Mouse (Mus musculus) liver, adult (tissue): Measurements from ENCODE around the gene Tent5c.

Source experiments
- GATA4 ChIP-seq: IDR thresholded peaks from 2 replicates; pipeline ENCODE4 v1.6.1; 2014; ENCODE audit warnings: mild to moderate bottlenecking, low read length; ENCODE audit not compliant: insufficient replicate concordance

Gene Tent5c

DNA sequence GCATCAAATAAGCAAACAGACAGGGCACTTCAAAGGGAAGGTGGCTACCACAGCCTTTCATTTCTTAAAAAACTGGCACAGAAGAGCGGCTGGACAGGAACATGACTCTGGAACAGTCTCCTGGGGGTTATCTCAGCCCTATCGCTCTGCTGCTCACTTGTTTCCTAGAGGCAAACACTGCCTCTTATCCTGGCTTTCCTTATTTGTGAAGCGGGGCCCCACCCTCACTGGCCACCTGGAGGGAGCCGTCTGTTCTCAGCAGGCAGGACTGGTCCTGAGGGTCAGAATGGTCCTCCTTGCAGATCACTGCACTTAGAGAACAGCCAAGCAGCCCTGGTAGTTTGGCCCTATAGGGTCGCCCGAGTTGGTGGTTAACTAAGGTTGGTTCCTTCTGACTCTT, 61.6 kb downstream of the Tent5c start:
- TF ChIP-seq GATA4, result no peak

DNA sequence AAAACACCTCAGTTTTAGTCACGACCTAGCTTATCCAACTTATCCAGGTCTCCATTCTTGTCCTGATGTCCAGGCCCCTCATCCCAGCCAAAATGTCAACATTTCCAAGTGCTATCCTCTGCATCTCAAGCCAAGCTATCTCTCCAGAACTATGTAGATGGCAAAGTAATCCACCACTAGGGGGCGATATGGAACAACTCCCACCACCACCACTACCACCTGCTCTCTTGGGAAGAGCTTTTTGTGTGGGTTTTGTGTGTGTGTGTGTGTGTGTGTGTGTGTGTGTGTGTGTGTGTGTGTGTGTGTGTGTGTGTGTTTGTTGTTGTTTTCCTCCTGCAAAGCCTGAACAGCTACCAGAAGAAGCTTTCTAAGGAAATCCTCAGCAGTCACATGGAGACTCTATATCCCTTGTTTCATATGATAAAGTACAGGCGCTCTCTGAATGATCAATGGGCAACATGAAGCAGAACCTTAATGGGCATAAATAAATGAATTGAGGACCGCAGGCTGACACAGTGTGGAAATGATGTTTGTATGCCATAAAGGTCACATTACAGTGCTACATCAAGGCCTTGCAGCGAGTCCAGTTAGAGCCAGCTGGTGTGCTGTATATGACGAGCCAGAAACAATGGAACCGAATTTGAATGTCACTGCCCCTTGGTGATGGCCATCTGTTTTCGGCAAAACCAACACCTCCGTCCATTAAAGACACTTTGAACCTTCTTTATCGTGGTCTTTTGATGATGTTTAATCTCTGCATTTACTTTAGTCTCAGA, 66.5 kb downstream of the Tent5c start:
- TF ChIP-seq GATA4, result no peak

DNA sequence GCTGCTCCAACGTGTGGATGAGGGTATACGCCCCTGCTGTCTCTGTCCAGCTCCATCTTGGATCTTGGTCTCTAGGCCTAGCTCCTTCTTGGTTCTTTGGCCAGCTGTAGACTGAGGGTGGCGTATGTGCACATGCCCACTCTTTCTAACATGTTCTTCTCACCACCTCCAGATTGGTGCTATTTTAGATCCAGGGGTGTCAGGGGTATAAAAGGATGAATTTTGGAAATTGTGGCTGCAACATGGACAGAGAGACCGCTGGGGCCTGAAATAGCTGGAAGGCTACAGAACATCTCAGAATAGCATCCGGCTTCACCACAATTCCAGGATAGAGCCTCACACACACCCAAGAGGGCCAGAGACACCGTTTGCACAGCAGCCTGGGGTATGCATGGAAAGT, 67.8 kb downstream of the Tent5c start:
- TF ChIP-seq GATA4, result no peak

DNA sequence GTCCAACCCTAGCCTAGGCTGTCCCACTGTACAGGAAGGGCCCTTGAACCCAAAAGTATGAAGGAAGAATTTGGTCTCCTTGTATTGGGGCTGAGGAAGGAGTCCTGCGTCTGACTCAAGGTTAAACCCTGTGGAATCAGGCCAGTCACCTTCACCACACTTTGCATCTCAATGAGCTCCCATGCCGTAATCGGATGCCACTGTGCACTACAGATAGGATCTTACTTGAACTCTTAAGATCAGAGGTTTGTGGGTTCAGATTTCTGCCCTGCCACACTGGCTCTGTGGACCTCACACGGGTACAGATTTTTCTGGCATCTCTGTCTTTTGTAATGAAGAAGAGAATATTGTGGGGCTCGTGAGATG, 68.5 kb downstream of the Tent5c start:
- TF ChIP-seq GATA4, result no peak

DNA sequence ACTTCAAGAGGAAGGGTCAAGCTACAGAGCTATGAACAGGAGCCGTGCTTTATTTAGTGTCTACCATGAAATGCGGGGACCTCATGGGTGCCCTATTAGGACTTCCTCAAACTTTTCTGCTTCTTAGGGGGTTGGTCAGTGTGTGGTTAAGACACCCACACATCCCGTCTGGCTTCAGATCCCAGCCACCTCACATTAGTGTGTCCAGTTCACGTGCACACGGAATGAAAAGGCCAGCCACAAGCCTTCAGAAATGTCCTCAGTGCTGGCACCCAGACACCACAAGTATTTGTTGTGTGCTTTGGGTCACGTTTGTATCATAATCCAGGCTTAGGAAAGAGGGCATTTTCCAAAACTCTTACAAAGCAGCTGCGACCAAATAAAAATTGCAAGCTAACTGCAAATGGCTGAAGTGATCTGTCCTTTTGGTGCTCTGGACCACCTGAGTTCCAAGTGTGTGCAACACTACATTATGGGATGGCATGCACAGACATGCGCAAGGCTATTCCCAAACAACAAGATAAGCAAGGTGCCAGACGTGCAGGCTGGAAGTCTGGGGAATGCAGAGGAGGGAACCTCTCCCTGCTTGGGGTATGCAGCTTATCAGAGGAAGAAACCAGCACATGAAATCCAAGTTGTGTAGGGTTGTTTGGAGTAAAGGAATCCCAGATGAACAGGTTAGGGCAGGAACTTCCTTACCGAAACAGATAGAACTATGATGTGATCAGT, 69.0 kb downstream of the Tent5c start:
- TF ChIP-seq GATA4, result no peak

DNA sequence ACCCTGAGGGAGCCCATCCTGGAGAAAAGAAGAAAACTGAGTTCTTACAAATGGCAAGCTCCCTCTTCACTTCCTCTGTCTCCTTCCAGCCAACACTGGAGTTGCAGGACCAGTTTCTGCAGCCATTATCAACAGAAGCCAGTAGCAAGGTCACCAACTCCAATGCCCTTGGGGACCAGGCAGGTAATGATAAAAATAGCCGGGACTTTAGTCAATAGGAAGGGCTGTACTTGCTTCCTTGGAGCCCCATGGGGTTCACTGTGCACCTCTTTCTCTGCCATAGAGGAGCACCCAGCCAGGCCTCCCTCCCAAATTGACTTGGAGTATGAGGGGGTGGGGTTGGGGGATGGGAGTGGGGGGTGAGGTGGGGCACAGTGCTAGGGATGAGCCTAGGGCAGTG, 70.7 kb downstream of the Tent5c start:
- TF ChIP-seq GATA4, result no peak

DNA sequence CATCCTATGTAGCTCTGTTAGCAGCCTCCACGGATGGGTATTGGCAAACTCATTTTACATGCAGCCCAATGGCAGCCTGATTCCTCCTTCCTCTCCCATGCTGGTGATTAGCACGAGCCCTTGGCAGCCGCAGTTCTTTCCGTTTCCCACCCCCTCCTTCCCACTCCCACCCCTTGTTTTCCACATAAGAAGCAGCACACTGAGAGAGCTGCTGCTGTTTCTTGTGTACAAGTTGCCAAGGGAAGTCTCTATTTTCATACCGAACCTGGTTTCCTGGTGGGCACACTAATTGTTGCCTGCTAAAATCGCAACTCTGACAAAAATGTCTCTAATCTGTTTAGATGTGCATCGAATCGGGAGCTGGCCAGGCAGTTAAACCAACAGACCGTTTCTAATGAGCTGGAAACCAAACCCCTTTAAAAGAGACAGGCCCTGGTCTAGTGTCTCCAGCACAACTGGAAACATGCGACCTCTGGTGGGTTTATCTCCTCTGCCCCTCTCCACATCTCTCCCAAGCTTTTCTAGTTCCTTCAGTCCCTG, 71.3 kb downstream of the Tent5c start:
- no peak for TF ChIP-seq GATA4

DNA sequence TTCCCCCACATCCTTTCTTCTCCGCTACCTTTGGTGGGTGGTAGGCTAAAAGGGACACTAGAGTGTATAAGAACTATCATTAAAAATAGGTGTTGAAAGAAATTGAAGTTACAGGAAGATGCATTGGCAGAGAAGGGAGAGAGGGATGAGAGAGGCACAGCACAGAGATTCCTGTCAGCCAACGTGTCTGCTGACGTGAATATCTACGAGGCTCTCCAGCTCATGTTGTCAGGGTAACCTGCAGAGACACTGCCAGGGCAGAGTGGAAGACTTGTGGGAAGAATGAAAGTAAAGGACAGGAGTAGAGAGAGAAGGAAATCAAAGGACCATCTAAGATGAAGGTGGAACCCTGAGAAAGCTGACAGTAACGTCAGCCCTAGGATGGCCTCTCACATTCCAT, 73.5 kb downstream of the Tent5c start:
- no peak for TF ChIP-seq GATA4

DNA sequence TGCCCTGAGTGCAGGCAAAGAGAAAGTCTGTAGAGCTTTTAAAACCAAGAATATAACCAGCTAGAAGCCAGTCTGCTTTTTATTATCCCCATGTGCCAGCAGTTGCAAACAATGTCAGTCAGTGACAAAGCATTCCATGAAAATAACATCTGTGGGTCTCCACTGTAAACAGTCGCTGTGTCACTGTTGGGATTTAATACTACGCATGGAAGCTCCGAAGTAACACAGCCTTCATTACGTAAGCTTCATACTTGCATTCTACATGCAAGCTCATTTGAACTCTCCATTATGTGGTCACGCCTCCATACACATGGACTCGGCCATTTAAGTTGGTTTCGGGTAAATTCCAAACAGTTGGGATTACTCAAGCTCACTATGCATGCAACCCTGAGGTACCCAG, 77.2 kb downstream of the Tent5c start:
- TF ChIP-seq GATA4, result no peak

DNA sequence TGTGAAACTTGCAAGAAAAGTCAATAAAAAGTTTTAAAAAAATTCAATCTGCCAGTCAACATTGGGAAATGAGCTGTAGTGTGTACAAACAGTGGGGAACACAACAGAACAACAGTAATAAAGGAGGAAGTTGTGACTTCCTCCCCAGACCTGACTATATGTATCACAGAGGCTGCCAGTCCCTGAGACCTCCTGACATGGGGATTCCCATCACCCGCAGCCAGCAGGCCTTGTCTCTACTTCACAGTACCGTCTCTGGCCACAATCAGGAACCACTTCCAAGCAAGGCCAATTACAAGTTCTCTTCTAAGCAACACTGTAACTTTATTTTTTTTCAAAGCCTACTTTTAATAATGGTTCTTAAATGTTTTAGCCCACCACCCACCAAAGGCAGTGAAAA, 79.8 kb downstream of the Tent5c start:
- no peak for TF ChIP-seq GATA4

DNA sequence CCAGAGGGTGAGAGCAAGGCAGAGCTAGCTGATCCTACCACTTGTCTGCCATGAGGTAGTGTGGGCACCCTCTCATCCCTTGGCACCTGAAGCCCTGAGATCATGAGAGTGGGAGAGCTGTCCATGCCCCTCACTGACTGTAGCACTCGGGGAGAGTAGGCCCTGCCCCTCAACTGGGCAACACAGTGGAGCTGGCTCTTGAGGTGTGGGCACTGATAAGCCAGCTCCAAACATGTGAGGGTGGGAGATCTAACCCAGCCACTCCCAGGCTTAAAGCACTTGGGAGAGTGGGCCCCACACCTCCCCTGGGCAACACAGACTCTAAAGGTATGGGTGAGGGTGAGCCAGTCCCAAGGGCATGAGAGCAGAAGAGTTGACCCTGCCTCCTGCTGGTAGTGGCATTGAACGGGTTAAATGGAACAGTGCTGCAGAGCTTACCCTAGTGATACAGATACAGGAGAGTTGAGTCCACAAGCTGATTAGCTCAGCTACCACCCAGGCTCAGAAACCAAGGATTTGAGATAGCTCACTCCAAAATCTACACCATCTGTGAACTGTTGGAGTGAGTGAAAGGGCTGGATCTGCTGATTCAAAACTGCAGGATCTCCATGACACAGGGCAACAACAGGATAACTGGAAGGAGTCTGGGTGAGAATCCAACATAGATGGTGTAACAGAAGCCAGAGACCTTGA, 80.6 kb downstream of the Tent5c start:
- TF ChIP-seq GATA4, result no peak

DNA sequence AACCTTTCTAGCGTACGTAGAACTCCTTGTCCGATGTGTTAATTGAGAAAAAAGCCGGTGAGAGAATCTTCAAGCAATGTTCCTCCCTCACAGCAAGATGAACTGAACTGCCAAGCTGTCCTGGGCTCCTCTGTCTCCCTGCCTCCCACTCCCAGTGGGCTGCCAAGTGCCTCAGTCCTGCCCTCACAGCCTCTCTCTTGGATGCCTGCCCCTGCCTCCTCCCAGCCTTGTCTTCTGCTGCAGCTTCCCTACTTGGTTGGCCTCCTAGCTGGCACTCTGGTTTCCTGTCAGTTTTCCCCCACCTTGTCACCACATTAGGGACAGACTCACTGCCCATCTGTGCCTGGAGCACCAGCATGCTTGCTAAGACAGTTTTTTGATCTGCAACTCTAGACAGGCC, 86.5 kb downstream of the Tent5c start:
- TF ChIP-seq GATA4, result no peak
